Mouse (Mus musculus): Measurements from ENCODE around the gene Slc2a5.

The Slc2a5 gene

GRCm38 (mm10) chr4:150098880-150099279 is 20.2 kb upstream of the Slc2a5 start:
- in situ Hi-C loops (cut with MboI, MseI), result loop anchor here (10.0 kb wide), 1 partner anchor 64 kb away; no protein-coding TSS in a partner anchor

- in situ Hi-C loops (cut with MboI, MseI), result loop anchor here (5.0 kb wide), 1 partner anchor 301 kb away; no protein-coding TSS in a partner anchor
Observed at GRCm38 (mm10) chr4:150102822-150103221, 16.3 kb upstream of the Slc2a5 start.

- in situ Hi-C loops (cut with MboI, MseI), result no loop called here
Observed at GRCm38 (mm10) chr4:150105671-150106070, 13.4 kb upstream of the Slc2a5 start.

- in situ Hi-C loops (cut with MboI, MseI), result no loop called here
Observed at GRCm38 (mm10) chr4:150106637-150107036, 12.4 kb upstream of the Slc2a5 start.

- in situ Hi-C loops (cut with MboI, MseI), result no loop called here
Observed at GRCm38 (mm10) chr4:150109636-150110035, 9.4 kb upstream of the Slc2a5 start.

GRCm38 (mm10) chr4:150110373-150110772 is 8.7 kb upstream of the Slc2a5 start:
- in situ Hi-C loops (cut with MboI, MseI), result no loop called here

- in situ Hi-C loops (cut with MboI, MseI), result no loop called here
Observed at GRCm38 (mm10) chr4:150112867-150113266, 6.2 kb upstream of the Slc2a5 start.

GRCm38 (mm10) chr4:150114505-150115061 is 4.5 kb upstream of the Slc2a5 start:
- in situ Hi-C loops (cut with MboI, MseI), result no loop called here

- in situ Hi-C loops (cut with MboI, MseI), result no loop called here
Observed at GRCm38 (mm10) chr4:150117311-150117710, 1.8 kb upstream of the Slc2a5 start.

GRCm38 (mm10) chr4:150118163-150118562 is 920 bp upstream of the Slc2a5 start:
- in situ Hi-C loops (cut with MboI, MseI), result no loop called here

GRCm38 (mm10) chr4:150119640-150120039 is 557 bp downstream of the Slc2a5 start:
- in situ Hi-C loops (cut with MboI, MseI), result no loop called here

- in situ Hi-C loops (cut with MboI, MseI), result no loop called here
Observed at GRCm38 (mm10) chr4:150120173-150120833, 1.2 kb downstream of the Slc2a5 start.

- in situ Hi-C loops (cut with MboI, MseI), result no loop called here
Observed at GRCm38 (mm10) chr4:150121430-150121829, 2.3 kb downstream of the Slc2a5 start.

GRCm38 (mm10) chr4:150122476-150122875 is 3.4 kb downstream of the Slc2a5 start:
- in situ Hi-C loops (cut with MboI, MseI), result no loop called here

- in situ Hi-C loops (cut with MboI, MseI), result no loop called here
Observed at GRCm38 (mm10) chr4:150126373-150126772, 7.3 kb downstream of the Slc2a5 start.

GRCm38 (mm10) chr4:150127894-150128293 is 8.8 kb downstream of the Slc2a5 start:
- in situ Hi-C loops (cut with MboI, MseI), result no loop called here

GRCm38 (mm10) chr4:150128571-150128970 is 9.5 kb downstream of the Slc2a5 start:
- in situ Hi-C loops (cut with MboI, MseI), result no loop called here

- in situ Hi-C loops (cut with MboI, MseI), result no loop called here
Observed at GRCm38 (mm10) chr4:150130661-150131060, 11.6 kb downstream of the Slc2a5 start.

GRCm38 (mm10) chr4:150132692-150133271 is 13.7 kb downstream of the Slc2a5 start:
- in situ Hi-C loops (cut with MboI, MseI), result no loop called here

GRCm38 (mm10) chr4:150135254-150135653 is 16.2 kb downstream of the Slc2a5 start:
- in situ Hi-C loops (cut with MboI, MseI), result no loop called here

- in situ Hi-C loops (cut with MboI, MseI), result no loop called here
Observed at GRCm38 (mm10) chr4:150136693-150137092, 17.6 kb downstream of the Slc2a5 start.

GRCm38 (mm10) chr4:150137368-150138083 is 18.4 kb downstream of the Slc2a5 start:
- in situ Hi-C loops (cut with MboI, MseI), result no loop called here
